Mouse (Mus musculus): Measurements from ENCODE around the gene Cd151. TPM values are rescaled to one million over a fixed set of nuclear protein-coding genes. Genes with fewer than 3 reads are reported as not detected.
A peak's percentile ranks its signal among the peaks of the same experiment; 100 is the strongest.

The Cd151 gene
- polyA plus RNA-seq, 1 experiment: 57.9 TPM

DNA sequence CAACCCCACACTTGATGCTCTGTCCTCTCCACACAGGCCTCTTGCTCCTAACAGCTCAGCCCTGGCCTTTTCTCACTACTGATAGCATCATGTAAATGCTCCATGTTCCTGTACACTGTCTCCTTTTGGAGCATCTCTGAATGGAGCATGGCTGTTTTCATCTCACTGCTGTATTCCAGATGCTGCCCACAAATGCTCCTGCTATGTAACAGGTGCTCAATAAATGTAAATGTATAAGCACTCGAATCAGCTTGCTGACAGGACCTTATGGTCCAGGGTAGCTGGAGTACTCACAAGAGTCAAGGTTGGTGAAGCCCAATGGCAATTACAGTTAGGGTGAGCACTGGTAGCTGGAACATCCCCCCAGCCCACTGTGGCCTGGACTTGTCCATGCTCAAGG, 4.0 kb downstream of the Cd151 start:
- Histone ChIP-seq H3K4me1 (ENCODE audit: control insufficient read depth, insufficient read depth, low read length) (peaks cover 44% of the 10 kb centered on the region), H3K4me3 (ENCODE audit: insufficient read depth, low read length) (no peak overlapping the region), H3K27ac (ENCODE audit: insufficient read depth, low read depth, low read length) (no peak overlapping the region)
- TF ChIP-seq CTCF (IDR thresholded peaks at IDR 0.05; ENCODE audit: low read depth, low read length) (no peak), POLR2A (IDR thresholded peaks at IDR 0.05; ENCODE audit: borderline replicate concordance, low read depth, low read length) (no peak)

DNA sequence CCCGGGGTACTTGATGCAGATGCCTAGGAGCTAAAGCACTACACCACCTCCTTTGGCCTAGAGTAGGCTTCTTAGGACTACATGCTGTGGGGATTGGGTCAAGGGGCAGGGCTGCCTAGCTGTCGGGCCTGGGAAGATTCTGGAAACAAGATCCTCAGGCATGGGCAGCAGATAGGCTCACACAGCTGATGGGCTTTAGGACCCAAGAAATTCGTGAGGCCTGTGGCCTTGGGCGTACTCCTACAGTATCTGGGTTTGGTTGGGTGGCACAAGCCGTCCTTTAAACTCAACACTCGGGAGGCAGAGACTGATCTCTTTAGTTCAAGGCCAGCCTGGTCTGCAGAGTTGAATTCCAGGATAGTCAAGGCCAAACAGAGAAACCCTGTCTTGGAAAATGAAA, 5.0 kb downstream of the Cd151 start:
- Histone ChIP-seq H3K27ac (ENCODE audit: insufficient read depth, low read depth, low read length) (no peak overlapping the region), H3K4me3 (ENCODE audit: insufficient read depth, low read length) (no peak overlapping the region), H3K4me1 (ENCODE audit: control insufficient read depth, insufficient read depth, low read length) (peaks cover 35% of the 10 kb centered on the region)
- TF ChIP-seq CTCF (IDR thresholded peaks at IDR 0.05; ENCODE audit: low read depth, low read length): no peak
- TF ChIP-seq POLR2A (IDR thresholded peaks at IDR 0.05; ENCODE audit: borderline replicate concordance, low read depth, low read length): no peak

DNA sequence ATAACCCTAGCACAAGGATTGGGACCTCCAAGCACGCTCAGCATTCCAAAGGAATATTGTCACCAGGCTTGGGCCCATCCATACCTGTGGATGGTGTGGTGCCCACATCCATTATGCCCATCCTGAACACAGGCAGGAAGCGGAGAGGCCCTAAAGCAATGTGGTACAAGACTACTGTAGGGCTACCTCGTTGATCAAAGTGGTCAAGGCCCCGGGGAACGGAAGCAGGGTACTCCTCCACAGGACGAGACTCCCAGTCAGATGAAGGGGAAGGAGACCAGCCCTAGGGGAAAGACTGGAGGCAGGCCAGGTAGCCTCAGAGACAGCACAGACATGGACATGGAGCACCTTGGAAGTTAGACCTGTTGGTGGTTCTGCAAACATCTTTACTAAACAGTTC, 5.6 kb downstream of the Cd151 start:
- TF ChIP-seq CTCF (IDR thresholded peaks at IDR 0.05; ENCODE audit: low read depth, low read length) (no peak), POLR2A (IDR thresholded peaks at IDR 0.05; ENCODE audit: borderline replicate concordance, low read depth, low read length) (no peak)
- Histone ChIP-seq H3K27ac (ENCODE audit: insufficient read depth, low read depth, low read length) (no peak overlapping the region), H3K4me3 (ENCODE audit: insufficient read depth, low read length) (no peak overlapping the region), H3K4me1 (ENCODE audit: control insufficient read depth, insufficient read depth, low read length) (peaks cover 40% of the 10 kb centered on the region)

DNA sequence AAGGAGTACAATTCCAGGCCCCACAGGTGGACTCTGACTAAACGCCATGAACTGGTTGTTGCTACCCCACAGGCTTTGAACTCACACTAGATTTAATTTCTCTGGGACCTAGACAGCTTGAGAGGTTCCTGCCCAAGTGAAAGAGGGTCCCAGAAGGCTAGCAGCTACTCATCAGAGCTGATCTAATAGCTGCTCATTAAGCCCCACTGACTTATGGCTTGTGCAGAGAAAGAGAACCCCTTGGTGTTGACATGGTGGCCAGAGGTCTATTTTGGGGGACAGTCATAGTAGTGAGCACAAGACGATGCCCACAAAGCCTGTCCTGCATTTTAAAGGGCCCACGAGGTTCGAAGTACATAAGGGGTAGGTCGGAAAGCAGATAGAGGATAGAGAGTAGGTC, 7.0 kb downstream of the Cd151 start:
- no peak overlapping the region for H3K27ac ChIP-seq (ENCODE audit: insufficient read depth, low read depth, low read length)
- peak overlapping the region; percentile 82 for H3K4me3 ChIP-seq (ENCODE audit: insufficient read depth, low read length)
- H3K4me1 ChIP-seq (ENCODE audit: control insufficient read depth, insufficient read depth, low read length): peaks cover 37% of the 10 kb centered on the region
- TF ChIP-seq CTCF (IDR thresholded peaks at IDR 0.05; ENCODE audit: low read depth, low read length): no peak
- TF ChIP-seq POLR2A (IDR thresholded peaks at IDR 0.05; ENCODE audit: borderline replicate concordance, low read depth, low read length): no peak

DNA sequence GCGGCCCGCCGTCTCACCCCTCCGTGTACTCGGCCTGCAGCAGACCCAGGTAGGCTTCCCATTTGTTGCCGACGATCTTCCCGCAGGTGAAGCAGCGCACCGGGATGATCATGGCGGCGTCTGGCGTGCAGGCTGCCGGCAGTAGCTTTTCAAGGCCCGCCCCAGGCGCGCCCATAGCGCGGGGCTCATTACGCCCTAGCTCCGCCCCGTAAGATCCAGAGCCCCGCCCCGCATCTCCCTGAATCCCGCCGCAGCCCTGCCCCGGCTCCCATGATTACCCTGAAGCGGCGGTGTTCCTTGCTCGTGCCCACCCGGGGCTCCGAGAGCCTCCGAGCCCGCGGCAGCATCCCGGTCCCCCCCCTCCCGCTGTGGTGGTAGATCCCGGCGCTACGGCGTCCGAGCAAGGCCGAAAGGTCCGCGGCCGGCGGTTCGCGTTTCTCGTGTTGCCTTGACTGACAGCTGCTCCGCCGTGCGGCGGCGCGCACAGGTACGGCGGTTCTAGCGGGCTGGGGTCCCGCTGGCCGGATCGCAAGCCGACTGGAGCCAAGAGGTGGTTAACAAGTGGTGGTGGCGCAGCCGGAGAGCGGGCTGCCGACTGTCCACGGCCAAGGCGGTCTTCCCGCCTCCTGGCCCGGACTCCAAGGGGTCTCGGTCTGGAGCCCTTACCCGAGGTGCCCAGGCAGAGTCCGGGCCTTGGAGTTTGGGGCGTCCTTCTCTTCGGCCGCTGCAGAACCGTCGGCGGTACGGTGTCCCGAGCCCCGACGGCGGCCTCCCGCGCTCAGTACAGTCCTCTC, 8.0 kb downstream of the Cd151 start, which contains the start of the genes Polr2l and Tspan4:
Polr2l (minus strand) TSS at position 122 of the 794 bp plus-strand sequence.
Tspan4 (plus strand) TSS at position 230 of the 794 bp plus-strand sequence.
- Histone ChIP-seq H3K4me1 (ENCODE audit: control insufficient read depth, insufficient read depth, low read length) (peaks cover 30% of the 10 kb centered on the region), H3K4me3 (ENCODE audit: insufficient read depth, low read length) (peak within 1 kb of the TSS; percentile 82), H3K27ac (ENCODE audit: insufficient read depth, low read depth, low read length) (peak within 1 kb of the TSS; percentile 72)
- no peak for TF ChIP-seq POLR2A (IDR thresholded peaks at IDR 0.05; ENCODE audit: borderline replicate concordance, low read depth, low read length)

DNA sequence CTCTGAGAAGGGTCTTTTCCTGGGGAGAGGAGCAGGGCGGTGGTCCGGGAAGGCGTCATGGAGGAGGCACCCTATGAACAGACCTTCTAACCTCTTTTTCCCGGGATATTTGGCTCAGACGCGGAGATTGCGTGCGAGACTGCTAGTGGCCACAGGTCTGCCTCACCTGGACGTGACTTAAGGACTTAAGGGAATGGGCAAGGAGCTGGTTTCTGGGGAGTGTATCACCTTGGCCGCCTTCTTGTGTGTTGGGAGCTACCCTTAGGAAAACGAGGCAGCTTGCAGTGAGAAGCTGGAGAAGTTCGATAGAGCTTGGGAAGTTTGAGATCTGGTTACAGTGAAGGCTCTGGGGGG, 8.6 kb downstream of the Cd151 start:
- TF ChIP-seq CTCF (IDR thresholded peaks at IDR 0.05; ENCODE audit: low read depth, low read length): no peak
- no peak for TF ChIP-seq POLR2A (IDR thresholded peaks at IDR 0.05; ENCODE audit: borderline replicate concordance, low read depth, low read length)
- Histone ChIP-seq H3K27ac (ENCODE audit: insufficient read depth, low read depth, low read length) (peak overlapping the region; percentile 72), H3K4me1 (ENCODE audit: control insufficient read depth, insufficient read depth, low read length) (peaks cover 30% of the 10 kb centered on the region), H3K4me3 (ENCODE audit: insufficient read depth, low read length) (peak overlapping the region; percentile 82)

DNA sequence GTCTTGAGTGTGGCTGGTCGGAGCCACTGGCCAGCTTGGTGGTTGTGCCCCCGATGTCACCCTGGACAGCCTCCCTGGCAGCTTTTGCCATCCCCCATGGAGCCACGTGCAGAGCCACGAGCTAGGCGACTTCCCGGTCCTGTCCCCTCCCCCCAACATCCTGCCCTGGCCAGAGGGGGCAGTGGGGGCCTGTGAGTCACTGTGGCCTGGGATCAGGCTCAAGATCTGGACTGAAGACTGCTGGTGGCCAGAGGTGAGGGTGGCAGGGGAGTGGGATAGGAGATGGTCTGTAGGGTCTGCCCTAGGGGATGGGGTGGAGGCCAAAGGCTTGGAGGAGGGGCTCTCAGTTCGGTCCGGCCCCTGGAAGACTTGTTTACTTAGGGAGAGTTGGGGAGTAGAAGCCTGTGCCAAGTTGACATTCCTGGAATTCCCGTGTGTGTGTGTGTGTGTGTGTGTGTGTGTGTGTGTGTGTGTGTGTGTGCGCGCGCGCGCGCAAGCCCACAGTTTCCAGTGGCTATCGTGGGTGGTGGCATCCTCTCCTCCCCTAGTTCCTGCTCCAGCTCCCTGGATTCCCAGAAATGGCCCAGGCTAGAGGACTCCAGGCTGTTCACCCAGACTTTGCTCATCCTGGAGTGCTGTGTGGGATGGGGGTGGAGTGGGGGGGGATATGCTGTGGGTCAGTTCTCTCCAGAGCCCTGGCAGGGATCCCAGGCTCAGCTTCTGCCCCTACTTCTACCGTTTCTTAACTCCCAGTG, 9.2 kb downstream of the Cd151 start:
- Histone ChIP-seq H3K27ac (ENCODE audit: insufficient read depth, low read depth, low read length) (peak overlapping the region; percentile 72), H3K4me1 (ENCODE audit: control insufficient read depth, insufficient read depth, low read length) (peaks cover 32% of the 10 kb centered on the region), H3K4me3 (ENCODE audit: insufficient read depth, low read length) (peak overlapping the region; percentile 82)
- TF ChIP-seq POLR2A (IDR thresholded peaks at IDR 0.05; ENCODE audit: borderline replicate concordance, low read depth, low read length): peak; percentile 27; the same call in 1 of the 2 replicates
- TF ChIP-seq CTCF (IDR thresholded peaks at IDR 0.05; ENCODE audit: low read depth, low read length): no peak

DNA sequence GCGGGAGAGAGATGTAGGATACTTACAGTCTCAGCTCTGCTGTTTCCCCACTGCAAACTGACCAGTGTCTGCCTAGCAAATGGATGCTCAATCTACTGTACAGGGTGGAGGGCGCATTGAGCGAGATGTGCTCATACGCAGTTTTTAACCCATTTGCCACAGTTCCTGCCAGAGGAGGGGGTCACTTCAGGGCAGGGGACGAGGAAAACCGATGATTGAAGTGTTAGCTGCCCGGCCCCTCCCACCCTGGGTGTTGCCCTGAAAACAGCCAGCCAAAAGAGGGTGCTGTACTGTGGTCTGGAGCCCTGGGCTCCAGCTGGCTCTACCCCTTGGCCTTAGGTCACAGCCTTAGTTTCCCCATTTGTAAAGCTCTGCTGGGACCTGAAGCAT, 9.8 kb downstream of the Cd151 start:
- Histone ChIP-seq H3K4me1 (ENCODE audit: control insufficient read depth, insufficient read depth, low read length) (peaks cover 32% of the 10 kb centered on the region), H3K27ac (ENCODE audit: insufficient read depth, low read depth, low read length) (peak overlapping the region; percentile 72), H3K4me3 (ENCODE audit: insufficient read depth, low read length) (peak overlapping the region; percentile 82)
- no peak for TF ChIP-seq CTCF (IDR thresholded peaks at IDR 0.05; ENCODE audit: low read depth, low read length)
- TF ChIP-seq POLR2A (IDR thresholded peaks at IDR 0.05; ENCODE audit: borderline replicate concordance, low read depth, low read length): no peak

DNA sequence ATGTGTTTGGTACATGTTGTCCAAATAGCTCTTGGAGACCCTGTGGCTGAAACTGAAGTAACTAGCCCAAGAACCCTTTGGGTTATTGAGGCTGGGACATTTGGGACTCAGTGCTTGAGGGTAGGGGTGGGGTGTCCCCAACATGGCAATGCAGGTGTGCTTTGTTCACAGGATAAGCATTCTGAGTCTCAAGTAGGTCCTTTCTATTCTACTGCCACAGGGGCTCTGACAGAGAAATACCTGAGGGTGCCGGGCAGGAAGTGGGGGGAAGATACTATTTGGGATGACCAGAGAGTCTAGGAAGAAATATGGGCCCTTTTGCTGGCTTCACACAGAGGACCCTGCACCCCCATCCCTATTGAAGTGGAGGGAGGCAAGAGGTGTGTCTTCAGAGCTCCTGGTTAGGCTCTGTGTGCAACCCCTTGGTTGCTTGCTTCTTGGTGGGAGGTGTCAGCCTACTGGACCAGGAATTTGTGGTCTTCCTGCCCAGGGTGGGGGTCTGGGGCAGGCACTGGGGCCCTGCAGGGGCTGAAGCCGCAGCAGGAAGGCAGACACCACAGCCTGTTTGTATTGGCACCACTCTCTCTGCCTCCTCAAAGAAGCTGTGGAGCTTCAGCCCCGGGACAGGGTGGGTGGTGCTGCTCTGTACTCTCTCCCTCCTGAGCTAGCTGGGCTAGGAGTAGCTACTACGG, 10.5 kb downstream of the Cd151 start:
- TF ChIP-seq POLR2A (IDR thresholded peaks at IDR 0.05; ENCODE audit: borderline replicate concordance, low read depth, low read length) (no peak), CTCF (IDR thresholded peaks at IDR 0.05; ENCODE audit: low read depth, low read length) (no peak)
- peaks cover 32% of the 10 kb centered on the region for H3K4me1 ChIP-seq (ENCODE audit: control insufficient read depth, insufficient read depth, low read length)
- peak overlapping the region; percentile 82 for H3K4me3 ChIP-seq (ENCODE audit: insufficient read depth, low read length)
- H3K27ac ChIP-seq (ENCODE audit: insufficient read depth, low read depth, low read length): peak overlapping the region; percentile 7; the same call in 1 of the 2 replicates

All from bone marrow macrophage, adult 2 months (primary cell).